Mouse (Mus musculus) gastrocnemius, postnatal 25 days (tissue): ENCODE data around the gene Natd1. TPM values are rescaled to one million over a fixed set of nuclear protein-coding genes. Genes with fewer than 3 reads are reported as not detected.
"Not testable (repeated sequence)": the region's sequence is repeated elsewhere in the genome, so short reads cannot be mapped to it uniquely, and the experiment has no call there.

Experiments
- DNase-seq: peaks from one replicate; pipeline ENCODE4 v3.0.0; 2022
- total RNA-seq, 2 experiments: library from RNA; stranded (reverse); gene quantifications; 1 replicate in 1 of 2; 2 replicates in 1 of 2; pipeline ENCODE4 v1.2.3; 2021

The Natd1 gene
- total RNA-seq, 2 experiments from 2014 or later = 9.5 to 10.3 TPM

DNA sequence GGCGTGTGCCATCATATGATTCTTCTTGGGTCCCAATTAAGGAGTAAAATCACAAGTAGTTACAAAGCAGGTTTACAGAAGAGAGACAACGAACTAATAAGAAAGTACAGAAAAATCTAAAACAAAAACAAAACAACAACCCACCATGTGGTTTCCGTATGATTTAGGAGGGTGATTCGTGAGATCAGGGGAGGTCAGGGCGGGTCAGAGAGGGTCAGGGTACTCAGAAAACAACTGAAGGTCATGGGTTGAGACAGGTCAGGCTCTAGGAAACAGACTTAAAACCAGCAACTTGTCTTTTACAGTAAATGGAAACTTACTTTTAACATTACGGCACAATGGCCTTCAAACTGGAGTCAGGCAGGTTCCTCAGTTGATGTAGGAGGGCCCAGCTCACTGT lies 24.3 kb downstream of the Natd1 start:
- DNase-seq = no peak

DNA sequence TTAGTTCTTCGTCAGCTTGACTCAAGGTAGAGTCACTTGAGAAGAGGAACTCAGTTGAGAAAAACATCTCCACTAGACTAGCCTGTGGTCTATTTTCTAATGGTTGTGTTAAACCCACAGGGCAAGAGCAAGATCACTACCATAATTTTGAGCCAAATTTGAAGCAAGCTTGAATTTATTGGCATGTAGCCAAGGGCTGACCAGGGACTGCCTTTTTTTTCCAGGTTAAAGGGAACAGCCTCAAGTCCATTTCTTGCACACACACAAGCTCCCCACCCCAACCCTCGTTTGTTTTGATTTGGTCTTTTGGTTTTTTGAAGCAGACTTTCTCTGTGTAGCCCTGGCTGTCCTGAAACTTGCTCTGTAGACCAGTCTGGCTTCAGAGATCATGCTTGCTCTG lies 24.7 kb downstream of the Natd1 start:
- DNase-seq = no peak

- not testable (repeated sequence) for DNase-seq
These were observed 27.6 kb downstream of the Natd1 start for GRCm38 (mm10) chr11:60886986-60887385.

DNA sequence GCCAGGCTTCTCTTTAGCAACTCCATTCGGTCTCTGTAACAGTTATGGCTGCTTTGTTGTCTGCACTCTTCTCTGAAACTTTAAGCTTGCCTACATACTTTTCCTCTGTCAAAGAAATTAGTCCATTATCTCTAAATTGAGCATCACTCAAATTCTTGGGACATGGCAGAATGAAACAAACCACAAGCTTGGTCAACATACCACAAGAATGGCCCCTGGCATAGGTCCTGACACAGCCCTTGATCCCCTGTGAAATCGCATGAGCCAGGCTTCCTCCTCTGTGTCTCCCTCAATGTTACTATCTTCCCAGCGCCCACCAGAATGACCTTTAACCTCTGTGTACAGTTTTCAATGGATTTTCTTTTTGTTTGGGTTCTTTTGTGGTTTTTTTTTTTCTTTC lies 32.2 kb downstream of the Natd1 start:
- no peak for DNase-seq

- DNase-seq = no peak
These were observed 34.0 kb downstream of the Natd1 start for GRCm38 (mm10) chr11:60880559-60880958.

DNA sequence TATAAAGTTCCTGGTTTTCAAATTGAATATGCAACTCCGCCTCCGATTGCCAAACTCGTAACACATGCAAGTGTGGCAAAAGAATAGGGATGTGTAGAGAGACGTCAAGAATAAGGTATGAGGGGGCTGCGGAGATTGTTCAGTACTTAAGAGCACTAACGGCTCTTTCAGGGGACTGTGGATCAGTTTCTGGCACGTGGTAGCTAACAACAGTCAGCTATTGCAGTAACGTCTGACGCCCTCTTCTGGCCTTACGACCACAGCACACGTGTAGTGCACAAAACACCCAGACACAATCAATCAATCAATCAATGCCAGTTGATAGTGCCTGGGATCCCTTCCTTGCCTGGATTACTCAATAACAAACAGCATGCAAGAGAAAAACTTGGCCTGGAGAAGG lies 35.1 kb downstream of the Natd1 start:
- DNase-seq = peak; percentile 38

- peak; percentile 97 for DNase-seq
These were observed 35.8 kb downstream of the Natd1 start, which contains the start of gene Tmem11 for GRCm38 (mm10) chr11:60878675-60879294. Tmem11 (minus strand) TSS chr11:60879272.

GRCm38 (mm10) chr11:60878056-60878612 lies 36.4 kb downstream of the Natd1 start:
- DNase-seq = peak; percentile 67

- DNase-seq = no peak
These were observed 41.4 kb downstream of the Natd1 start for GRCm38 (mm10) chr11:60873101-60873500.

DNA sequence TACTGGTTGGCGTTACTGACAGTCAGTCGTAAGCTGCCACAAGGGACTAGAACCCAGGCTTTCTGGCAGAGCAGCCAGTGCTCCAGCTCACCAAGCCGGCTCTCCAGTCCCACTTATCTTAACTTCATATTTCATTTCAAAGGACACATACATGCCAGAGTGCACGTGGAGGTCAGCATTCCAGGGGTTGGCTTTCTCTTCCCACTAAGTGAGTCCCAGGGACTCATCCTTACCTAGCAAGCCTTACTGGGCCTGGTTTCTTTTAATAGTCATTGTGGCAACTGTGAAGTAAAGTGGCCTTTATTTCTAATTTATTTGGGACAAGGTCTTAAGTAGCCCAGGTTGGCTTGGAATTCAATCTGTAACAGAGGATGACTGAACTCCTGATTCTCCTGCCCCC lies 43.1 kb downstream of the Natd1 start:
- no peak for DNase-seq

GRCm38 (mm10) chr11:60869471-60869870 lies 45.1 kb downstream of the Natd1 start:
- not testable (repeated sequence) for DNase-seq

DNA sequence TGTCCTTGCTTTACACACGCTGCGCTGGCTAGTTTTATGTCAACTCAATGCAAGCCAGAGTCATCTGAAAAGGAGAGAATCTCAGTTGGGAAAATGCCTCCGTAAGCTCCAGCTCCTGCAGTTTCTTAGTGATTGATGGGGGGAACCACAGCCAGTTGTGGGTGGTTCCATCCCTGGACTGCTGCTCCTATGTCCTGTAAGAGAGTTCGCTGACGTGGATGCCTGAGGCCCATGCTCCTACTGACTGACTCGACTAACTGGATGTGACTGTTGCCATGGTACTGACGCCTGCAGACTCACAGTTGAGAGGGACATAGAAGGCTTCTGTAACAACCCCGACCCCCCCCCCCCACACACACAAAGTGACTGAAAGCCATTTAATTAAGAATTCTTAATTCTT lies 46.6 kb downstream of the Natd1 start:
- DNase-seq = no peak

GRCm38 (mm10) chr11:60867456-60867855 lies 47.1 kb downstream of the Natd1 start:
- no peak for DNase-seq

DNA sequence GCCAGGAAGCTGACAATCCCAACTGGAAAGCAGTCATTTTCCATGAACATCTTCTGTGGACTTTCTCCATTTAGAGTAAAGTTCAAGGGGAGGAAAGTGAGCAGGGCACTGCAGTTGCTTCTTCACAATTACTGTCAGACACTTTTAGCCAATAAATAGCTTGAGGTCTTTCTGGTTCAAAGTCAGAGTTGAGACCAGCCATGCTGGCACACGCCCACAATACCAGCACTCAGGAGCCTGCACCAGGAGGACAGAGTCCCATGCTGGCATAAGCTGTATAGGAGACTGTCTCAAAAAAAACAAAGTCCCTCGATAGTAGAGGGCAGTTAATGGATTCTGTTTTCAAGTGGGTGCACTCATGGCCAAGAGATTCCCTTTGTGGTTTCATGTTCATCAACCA lies 48.5 kb downstream of the Natd1 start:
- DNase-seq = no peak

DNA sequence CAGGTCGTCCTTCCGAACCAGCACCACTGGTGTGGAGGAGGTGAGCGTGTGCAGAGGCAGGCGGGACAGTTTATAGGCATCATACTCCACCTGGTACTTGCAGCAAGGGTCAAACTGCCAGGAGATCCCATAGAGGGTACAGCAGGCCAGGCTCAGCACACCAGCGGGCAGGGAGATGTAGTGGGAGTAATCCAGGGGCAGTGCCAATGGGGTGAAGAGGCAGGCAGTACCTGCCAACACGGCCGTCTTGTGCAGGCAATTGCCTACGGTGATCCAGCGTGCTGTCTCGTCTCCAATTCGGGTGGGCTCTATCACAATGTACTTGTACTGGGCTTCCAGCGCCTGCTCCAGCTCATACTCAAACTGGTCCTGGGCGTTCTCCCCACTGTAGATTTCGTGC lies 49.6 kb downstream of the Natd1 start:
- DNase-seq = peak; percentile 59

DNA sequence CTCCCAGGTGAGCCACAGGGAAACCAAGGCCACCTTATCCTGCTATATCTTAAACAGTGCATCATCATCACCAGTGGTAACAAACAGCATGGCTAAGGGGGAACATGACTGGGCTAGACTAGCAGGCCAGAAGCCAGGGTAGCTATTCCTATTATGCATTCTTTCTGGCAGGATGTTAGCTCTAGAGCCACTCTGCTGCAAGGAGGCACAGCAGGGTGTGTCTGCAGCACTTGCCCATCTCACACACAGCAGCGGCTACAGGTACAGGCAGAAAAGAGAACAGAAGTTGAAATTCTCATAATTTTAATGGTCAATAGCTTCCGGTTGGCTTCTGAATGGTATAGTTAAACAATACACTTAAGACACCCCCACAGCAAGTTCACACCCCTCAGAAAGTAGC lies 50.4 kb downstream of the Natd1 start:
- DNase-seq = no peak

DNA sequence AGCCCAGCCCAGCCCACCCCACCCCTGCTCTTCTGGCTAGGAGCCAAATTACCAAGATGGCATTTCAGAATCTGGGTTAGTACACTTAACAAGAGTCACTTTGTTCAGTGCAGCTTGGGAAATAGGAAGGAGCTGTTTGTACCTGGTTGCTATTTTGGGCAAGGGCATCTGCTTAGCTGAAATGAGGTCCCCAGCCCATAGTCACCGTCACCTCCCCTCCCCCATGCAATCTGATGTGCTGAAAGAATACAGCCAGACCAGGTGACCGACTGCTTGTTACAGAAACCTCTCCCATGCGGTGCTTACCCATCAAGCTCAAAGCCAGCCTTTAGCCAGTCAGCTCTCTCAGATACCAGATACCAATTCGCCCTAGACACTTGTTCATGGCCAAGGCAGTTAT lies 51.4 kb downstream of the Natd1 start:
- DNase-seq = peak; percentile 43

DNA sequence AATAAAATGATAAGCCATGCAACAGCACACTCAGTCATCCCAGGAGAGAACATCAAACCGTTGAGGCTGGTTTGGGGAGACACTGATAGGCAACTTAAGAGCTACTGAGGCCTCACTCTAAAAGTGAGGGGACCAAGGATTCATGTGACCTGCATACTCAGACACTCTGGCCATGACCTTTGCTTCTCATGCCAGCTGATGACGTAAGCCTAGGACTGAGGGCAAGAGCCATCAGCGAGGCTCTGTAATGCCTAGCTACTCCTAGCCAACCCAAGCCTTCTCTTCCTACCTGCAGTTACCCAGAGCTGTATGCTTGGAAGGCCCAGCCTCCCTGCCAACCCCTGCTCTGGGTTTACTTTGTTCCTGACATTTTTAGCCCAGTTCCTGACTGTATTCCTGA lies 52.6 kb downstream of the Natd1 start:
- DNase-seq = no peak

DNA sequence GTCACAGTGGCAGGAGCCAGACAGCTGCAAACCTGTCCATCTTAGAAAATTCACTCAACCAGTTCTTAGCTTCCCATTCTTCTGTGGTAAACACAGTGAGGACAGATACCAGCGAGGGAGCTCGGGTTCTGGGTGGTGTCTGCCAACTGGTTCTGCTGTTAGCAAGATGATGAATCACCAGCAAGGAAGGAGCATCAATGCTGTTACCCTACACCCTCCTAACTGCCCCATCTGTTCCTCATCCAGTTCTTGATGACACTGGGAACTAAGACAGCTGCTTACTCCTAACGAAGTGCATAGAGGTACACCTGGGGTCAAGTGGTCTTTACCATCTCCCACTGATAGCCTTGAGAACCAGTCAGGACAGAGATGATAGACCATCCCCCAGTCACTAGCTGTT lies 58.0 kb downstream of the Natd1 start:
- DNase-seq = no peak

Other genes with a start within 250 kb of the Natd1 start
- gene Llgl1, start 215.0 kb downstream of the Natd1 start, total RNA-seq = 1 to 10 TPM; 8.3 to 9.1 TPM
- gene Flii, start 187.5 kb downstream of the Natd1 start, total RNA-seq = 10 to 100 TPM; 85.4 to 97.7 TPM
- gene Mief2, start 186.4 kb downstream of the Natd1 start, total RNA-seq = 10 to 100 TPM; 73.9 to 91.2 TPM
- gene Top3a, start 137.4 kb downstream of the Natd1 start, total RNA-seq = 1 to 10 TPM; 3.2 to 3.3 TPM
- gene Smcr8, start 137.2 kb downstream of the Natd1 start, total RNA-seq = 10 to 100 TPM; 13.4 to 15.3 TPM
- 10 to 100 TPM in 1 of 2 experiments, 1 to 10 TPM in 1; 9.1 to 12.2 TPM for gene Shmt1, start 103.0 kb downstream of the Natd1 start, total RNA-seq
- gene Dhrs7b, start 84.1 kb downstream of the Natd1 start, total RNA-seq = 10 to 100 TPM; 19.1 to 22.0 TPM
- gene Tmem11, start 35.5 kb downstream of the Natd1 start, total RNA-seq = 10 to 100 TPM; 34.0 TPM
- gene Map2k3, start 17.3 kb upstream of the Natd1 start, total RNA-seq = 100 to 1,000 TPM; 154 to 218 TPM
- 10 to 100 TPM; 44.5 to 45.1 TPM for gene Kcnj12, start 107.8 kb upstream of the Natd1 start, total RNA-seq
- gene Tnfrsf13b, start 212.0 kb upstream of the Natd1 start, total RNA-seq = under 1 TPM; 0.20 to 0.75 TPM